Mouse (Mus musculus) heart, embryonic 11.5 days (tissue): ENCODE measurements around the gene Gramd1a. TPM values are rescaled to one million over a fixed set of nuclear protein-coding genes. Genes with fewer than 3 reads are reported as not detected.

Experiments used
- ATAC-seq: fragments of 200-750 bp; cut with Nextera tagmentation; replicated peaks from 2 replicates; pipeline ENCODE4 v1.8.0; 2017; ENCODE audit warnings: moderate library complexity; ENCODE audit not compliant: insufficient number of reproducible peaks, low FRiP score, low TSS enrichment
- H3K27ac ChIP-seq: fragments of 300-500 bp; sonication (generic); 2 replicates; pipeline ENCODE4 v1.5.1; 2014; ENCODE audit warnings: mild to moderate bottlenecking, low read depth, low read length
- H3K27me3 ChIP-seq: fragments of 300-500 bp; sonication (generic); 2 replicates; pipeline ENCODE4 v1.6.1; 2014; ENCODE audit warnings: mild to moderate bottlenecking, low read length, mixed read lengths; ENCODE audit not compliant: control insufficient read depth, insufficient read depth
- H3K36me3 ChIP-seq: fragments of 300-500 bp; sonication (generic); 2 replicates; pipeline ENCODE4 v1.6.1; 2014; ENCODE audit warnings: mild to moderate bottlenecking, low read length, moderate library complexity, mixed read lengths; ENCODE audit not compliant: control insufficient read depth, insufficient read depth
- H3K4me1 ChIP-seq: fragments of 300-500 bp; sonication (generic); 2 replicates; pipeline ENCODE4 v1.6.1; 2014; ENCODE audit warnings: low read length; ENCODE audit not compliant: control insufficient read depth, insufficient read depth
- H3K4me2 ChIP-seq: fragments of 300-500 bp; sonication (generic); 2 replicates; pipeline ENCODE4 v1.6.1; 2014; ENCODE audit warnings: mild to moderate bottlenecking, moderate library complexity
- H3K4me3 ChIP-seq: fragments of 300-500 bp; sonication (generic); 2 replicates; pipeline ENCODE4 v1.5.1; 2014; ENCODE audit warnings: low read depth, low read length
- H3K9ac ChIP-seq: fragments of 300-500 bp; sonication (generic); 2 replicates; pipeline ENCODE4 v1.6.1; 2014; ENCODE audit warnings: mild to moderate bottlenecking, low read depth, low read length, moderate library complexity
- H3K9me3 ChIP-seq: fragments of 300-500 bp; sonication (generic); replicated peaks from 2 replicates; pipeline ENCODE4 v1.6.1; 2016; ENCODE audit warnings: low read length; ENCODE audit not compliant: control insufficient read depth
- WGBS: fragments of 180-500 bp; shearing (Covaris S2); extraction: QIAGEN DNeasy Blood & Tissue Kit; methylation state at CpG from one replicate; pipeline ENCODE4 v1.1.7; 2014; ENCODE audit not compliant: insufficient replicate concordance; 5-methylcytosine and 5-hydroxymethylcytosine counted together
- polyA plus RNA-seq: library from polyadenylated mRNA; unstranded; fragments of >200 nt; fragmentation: Nextera tagmentation; extraction: Ambion mirVana; gene quantifications from 2 replicates; pipeline ENCODE4 v1.2.1, GENCODE M21; 2014

Gene Gramd1a
- polyA plus RNA-seq, 1 experiment from 2014 or later, result 49.0 TPM

DNA sequence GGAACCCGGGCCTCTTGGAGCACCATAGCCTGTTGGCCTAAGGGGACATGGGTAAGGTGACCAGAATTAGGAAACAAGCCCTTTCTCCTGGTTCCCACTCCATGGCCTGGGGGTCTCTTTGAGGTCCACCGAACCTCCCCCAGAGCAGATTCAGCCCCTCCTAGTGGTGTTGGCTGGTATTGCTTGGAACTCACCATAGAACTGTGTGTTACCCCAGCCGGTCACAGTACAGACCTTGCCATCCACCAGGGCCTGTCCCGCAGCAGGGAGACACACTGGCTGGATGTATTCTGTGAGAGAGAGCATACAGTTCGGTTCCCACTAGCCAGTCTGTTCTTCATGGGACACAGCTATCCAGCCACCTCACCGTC lies 56.1 kb downstream of the Gramd1a start:
- H3K27me3 ChIP-seq, result peaks cover 8% of the 10 kb centered on the region; the same call in 1 of the 2 replicates
- H3K9ac ChIP-seq, result no peak overlapping the region
- H3K36me3 ChIP-seq, result no peaks in the 10 kb centered on the region
- no peaks in the 10 kb centered on the region for H3K4me1 ChIP-seq
- no peak for ATAC-seq
- H3K27ac ChIP-seq, result no peak overlapping the region
- H3K4me2 ChIP-seq, result no peak overlapping the region
- H3K9me3 ChIP-seq, result no peaks in the 10 kb centered on the region
- no peak overlapping the region for H3K4me3 ChIP-seq
- 78% methylated on average over 6 of the region's 6 CpGs for WGBS

DNA sequence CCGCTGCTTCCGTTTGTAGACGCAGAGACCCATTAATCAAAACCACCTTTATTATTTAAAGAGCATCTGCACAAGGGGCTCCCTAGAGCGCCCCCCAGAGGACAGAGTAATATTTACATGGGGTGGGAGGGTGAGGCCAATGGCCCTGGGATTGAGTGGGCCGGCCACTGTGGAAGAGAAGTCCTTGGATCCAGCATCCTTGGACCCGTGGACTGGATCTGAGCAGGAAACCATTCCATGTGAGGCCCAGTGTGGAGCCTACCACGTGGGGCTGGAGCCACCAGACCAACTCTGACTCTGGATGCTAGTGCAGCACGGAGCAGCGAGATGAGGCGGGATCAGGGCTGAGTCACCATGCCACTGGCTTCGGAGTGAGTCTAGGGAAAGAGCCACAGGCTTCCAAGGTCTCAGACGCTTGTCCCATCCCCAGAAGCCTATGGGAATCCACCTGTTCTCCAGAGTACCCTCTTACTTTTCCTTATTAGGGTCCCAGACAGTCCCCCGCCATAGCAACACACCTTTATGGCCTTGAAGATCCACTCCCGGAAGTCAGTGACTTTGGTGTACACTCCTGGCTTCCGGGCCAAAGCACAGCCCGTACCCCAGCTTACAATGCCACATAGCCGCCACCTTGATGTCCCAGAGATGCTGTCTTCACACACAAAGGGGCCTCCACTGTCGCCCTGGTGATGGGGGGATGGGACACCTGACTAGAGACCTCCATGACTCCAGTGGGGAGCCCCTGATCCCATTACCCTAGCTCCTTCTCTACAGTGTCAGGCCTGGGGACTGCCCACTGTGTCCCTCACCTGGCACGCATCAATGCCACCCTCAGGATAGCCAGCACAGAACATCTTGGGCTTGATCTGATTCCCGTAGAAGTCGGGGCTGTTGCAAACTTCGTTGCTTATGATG lies 56.7 kb downstream of the Gramd1a start:
- Histone ChIP-seq H3K36me3 (no peaks in the 10 kb centered on the region), H3K4me3 (no peak overlapping the region), H3K27ac (no peak overlapping the region), H3K9me3 (no peaks in the 10 kb centered on the region), H3K4me2 (no peak overlapping the region), H3K27me3 (peaks cover 8% of the 10 kb centered on the region; the same call in 1 of the 2 replicates), H3K4me1 (no peaks in the 10 kb centered on the region), H3K9ac (no peak overlapping the region)
- ATAC-seq, result no peak
- whole genome bisulfite sequencing, result 77% methylated on average over 22 of the region's 22 CpGs

DNA sequence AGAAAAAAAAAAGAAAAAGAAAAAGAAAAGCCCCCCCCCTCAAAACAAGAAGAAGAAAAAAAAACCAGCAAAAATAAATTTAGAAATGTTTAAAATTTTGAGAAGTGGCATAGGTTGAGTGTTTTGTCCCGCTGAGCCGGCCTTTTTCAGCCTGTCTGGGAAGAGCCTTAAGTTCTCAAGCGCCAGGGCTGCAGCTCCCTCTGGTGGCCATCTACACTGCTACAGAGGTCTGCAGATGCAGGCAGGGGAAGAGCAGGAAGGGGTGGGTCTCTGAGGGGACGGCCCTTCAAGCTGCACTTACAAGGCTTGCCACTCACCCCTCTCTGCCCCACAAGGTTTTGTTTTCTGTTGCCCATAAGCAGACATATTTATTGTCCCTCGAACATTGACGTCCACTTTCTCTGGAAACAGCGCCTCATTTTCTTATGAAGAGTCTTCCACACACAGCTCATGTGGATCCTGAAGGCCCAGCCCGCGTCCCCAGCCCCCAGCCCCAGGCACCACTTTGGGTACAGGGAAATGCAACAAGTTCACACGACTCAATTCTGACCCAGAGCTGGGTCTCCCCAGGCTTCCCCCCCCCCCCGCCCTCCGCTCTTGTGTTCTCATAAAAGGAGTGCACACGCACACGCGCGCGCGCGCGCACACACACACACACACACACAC lies 58.0 kb downstream of the Gramd1a start:
- ATAC-seq, result peak; percentile 83; the same call in 1 of the 2 replicates
- Histone ChIP-seq H3K4me3 (peak overlapping the region; percentile 18; the same call in 1 of the 2 replicates), H3K27me3 (peaks cover 1% of the 10 kb centered on the region; the same call in 1 of the 2 replicates), H3K27ac (no peak overlapping the region), H3K9ac (0 out of 2 replicates have a peak overlapping the region, but pooled peaks have one; percentile 12), H3K4me1 (no peaks in the 10 kb centered on the region), H3K9me3 (no peaks in the 10 kb centered on the region), H3K4me2 (peak overlapping the region; percentile 54), H3K36me3 (no peaks in the 10 kb centered on the region)
- WGBS, result 35% methylated on average over 20 of the region's 20 CpGs

- H3K4me2 ChIP-seq, result no peak overlapping the region
- H3K4me1 ChIP-seq, result no peaks in the 10 kb centered on the region
- no peaks in the 10 kb centered on the region for H3K9me3 ChIP-seq
- H3K9ac ChIP-seq, result no peak overlapping the region
- H3K27ac ChIP-seq, result no peak overlapping the region
- H3K27me3 ChIP-seq, result no peaks in the 10 kb centered on the region; the same call in 1 of the 2 replicates
- no peak overlapping the region for H3K4me3 ChIP-seq
- no peak for ATAC-seq
- 70% methylated on average over 9 of the region's 9 CpGs for WGBS
- H3K36me3 ChIP-seq, result no peaks in the 10 kb centered on the region
Measured at GRCm38 (mm10) chr7:31096892-31097564, 58.7 kb downstream of the Gramd1a start.

GRCm38 (mm10) chr7:31094774-31095501 lies 60.8 kb downstream of the Gramd1a start:
- ATAC-seq, result no peak
- no peaks in the 10 kb centered on the region for H3K9me3 ChIP-seq
- WGBS, result 28% methylated on average over 12 of the region's 12 CpGs
- no peak overlapping the region for H3K4me3 ChIP-seq
- H3K27ac ChIP-seq, result no peak overlapping the region
- no peak overlapping the region for H3K9ac ChIP-seq
- H3K36me3 ChIP-seq, result no peaks in the 10 kb centered on the region
- H3K4me2 ChIP-seq, result no peak overlapping the region
- H3K4me1 ChIP-seq, result no peaks in the 10 kb centered on the region
- no peaks in the 10 kb centered on the region; the same call in 1 of the 2 replicates for H3K27me3 ChIP-seq

DNA sequence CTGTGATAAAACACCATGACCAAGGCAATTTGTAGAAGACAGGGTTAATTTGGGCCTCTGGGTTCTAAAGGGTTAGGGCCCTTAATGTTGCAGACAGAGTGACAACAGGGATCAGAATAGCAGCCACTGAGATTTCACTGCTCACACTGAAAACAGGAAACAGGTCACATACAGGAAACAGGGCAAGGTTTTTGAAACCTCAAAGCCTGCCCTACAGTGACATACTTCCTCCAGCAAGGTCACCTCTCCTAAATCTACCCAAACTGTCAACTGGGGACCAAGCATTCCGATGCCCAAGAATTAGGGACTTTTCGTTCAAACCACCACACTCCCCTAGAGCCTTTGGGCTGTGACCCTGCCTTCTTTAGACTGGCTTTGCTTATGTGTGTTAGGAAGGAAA lies 66.0 kb downstream of the Gramd1a start:
- H3K9ac ChIP-seq, result no peak overlapping the region
- H3K4me3 ChIP-seq, result no peak overlapping the region
- ATAC-seq, result no peak
- no peak overlapping the region for H3K4me2 ChIP-seq
- no peaks in the 10 kb centered on the region for H3K36me3 ChIP-seq
- H3K27me3 ChIP-seq, result no peaks in the 10 kb centered on the region; the same call in 1 of the 2 replicates
- 70% methylated on average over 2 of the region's 2 CpGs for WGBS
- no peak overlapping the region for H3K27ac ChIP-seq
- no peaks in the 10 kb centered on the region for H3K9me3 ChIP-seq
- H3K4me1 ChIP-seq, result no peaks in the 10 kb centered on the region

GRCm38 (mm10) chr7:31088206-31088605 lies 67.5 kb downstream of the Gramd1a start:
- ATAC-seq, result no peak

DNA sequence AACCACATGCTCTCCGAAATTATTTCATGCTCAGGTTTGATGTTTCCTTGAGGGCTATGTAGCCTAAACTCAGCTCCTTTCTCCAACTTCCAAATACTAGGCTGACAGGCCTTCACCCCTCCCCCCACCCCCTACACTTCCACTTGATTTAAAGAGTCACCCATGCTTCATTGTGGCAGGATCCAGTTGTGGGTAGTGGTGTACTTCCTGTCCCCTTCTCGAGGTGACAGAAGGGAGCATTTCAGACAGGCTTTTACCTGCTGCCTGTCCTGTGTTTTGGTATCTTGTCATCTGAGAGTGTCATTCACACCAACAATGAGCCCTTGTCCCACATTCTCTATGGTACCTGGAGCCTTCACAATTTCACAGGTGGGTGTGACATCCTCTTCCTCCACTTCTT lies 68.4 kb downstream of the Gramd1a start:
- H3K27me3 ChIP-seq, result no peaks in the 10 kb centered on the region
- no peaks in the 10 kb centered on the region for H3K36me3 ChIP-seq
- no peak overlapping the region for H3K9ac ChIP-seq
- no peak for ATAC-seq
- WGBS, result 47% methylated on average over 2 of the region's 2 CpGs
- no peaks in the 10 kb centered on the region for H3K4me1 ChIP-seq
- H3K27ac ChIP-seq, result no peak overlapping the region
- no peak overlapping the region for H3K4me3 ChIP-seq
- H3K9me3 ChIP-seq, result no peaks in the 10 kb centered on the region
- no peak overlapping the region for H3K4me2 ChIP-seq

More at GRCm38 (mm10) chr7:31088206-31088605, 67.5 kb downstream of the Gramd1a start:
- Histone ChIP-seq H3K4me2 (no peak overlapping the region), H3K27me3 (no peaks in the 10 kb centered on the region), H3K9ac (no peak overlapping the region), H3K27ac (no peak overlapping the region), H3K4me3 (no peak overlapping the region), H3K9me3 (no peaks in the 10 kb centered on the region), H3K4me1 (no peaks in the 10 kb centered on the region), H3K36me3 (no peaks in the 10 kb centered on the region)
- 56% methylated on average over 3 of the region's 3 CpGs for WGBS
